Mouse (Mus musculus): ENCODE measurements around the gene Sppl2c. TPM values are rescaled to one million over a fixed set of nuclear protein-coding genes. Genes with fewer than 3 reads are reported as not detected.

Sppl2c gene
- total RNA-seq (2021): not detected

DNA sequence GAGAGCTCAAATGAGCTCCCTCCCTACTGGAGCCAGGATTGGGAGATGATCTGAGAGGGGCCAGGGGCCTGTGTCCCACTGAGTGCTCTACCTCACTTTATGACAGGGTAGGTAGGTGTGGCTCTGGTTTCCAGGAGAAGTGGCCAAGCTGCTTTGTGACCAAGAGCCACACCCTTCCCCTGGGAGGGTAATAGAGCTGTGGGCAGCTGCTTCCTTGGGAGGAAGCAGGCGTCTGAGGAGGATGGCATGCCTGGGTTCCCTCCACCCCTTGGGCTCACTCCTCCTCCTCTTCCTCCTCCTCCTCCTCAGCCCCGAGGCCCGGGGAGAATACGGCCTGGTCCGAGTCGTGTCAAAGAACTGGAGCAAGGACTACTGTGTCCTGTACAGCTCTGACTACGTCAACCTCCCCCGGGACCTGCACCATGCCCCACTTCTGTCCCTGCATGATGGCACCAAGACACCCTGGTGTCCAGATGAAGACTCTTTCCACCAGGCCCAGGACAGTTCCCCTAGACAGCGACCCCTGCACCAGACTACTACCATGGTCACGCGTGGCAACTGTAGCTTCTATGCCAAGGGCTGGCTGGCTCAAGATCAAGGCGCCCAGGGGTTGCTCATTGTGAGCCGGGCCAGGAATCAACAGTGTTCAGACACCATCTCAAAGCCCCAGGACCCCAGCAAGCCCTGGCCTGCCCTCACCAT, at the start of gene Sppl2c:
TSS of gene Sppl2c (plus strand) at position 193 of the 702 bp plus-strand sequence.
- no peak for DNase-seq

DNA sequence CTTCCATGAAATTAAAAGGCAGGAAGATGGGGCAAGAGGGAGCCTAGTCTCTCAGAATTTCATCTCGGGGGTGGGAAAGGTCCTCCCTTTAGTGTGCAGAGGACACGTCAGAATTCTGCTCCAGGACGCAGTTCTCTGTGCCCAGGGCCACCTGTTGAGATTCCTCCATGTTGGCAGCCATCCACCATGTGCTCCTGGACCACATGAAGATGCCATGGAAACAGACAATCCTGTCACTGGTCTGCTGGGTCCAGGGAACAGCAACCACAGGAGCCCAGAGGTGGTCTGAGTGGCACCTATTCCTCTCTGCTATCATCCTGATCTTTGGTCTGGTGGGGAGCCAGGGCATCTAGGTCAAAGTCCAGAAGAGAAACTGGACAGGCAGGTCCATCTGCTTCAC, 47.2 kb upstream of the Sppl2c start:
- DNase-seq: no peak

- DNase-seq: no peak
Observed at GRCm38 (mm10) chr11:104144930-104145329, 41.2 kb upstream of the Sppl2c start.

DNA sequence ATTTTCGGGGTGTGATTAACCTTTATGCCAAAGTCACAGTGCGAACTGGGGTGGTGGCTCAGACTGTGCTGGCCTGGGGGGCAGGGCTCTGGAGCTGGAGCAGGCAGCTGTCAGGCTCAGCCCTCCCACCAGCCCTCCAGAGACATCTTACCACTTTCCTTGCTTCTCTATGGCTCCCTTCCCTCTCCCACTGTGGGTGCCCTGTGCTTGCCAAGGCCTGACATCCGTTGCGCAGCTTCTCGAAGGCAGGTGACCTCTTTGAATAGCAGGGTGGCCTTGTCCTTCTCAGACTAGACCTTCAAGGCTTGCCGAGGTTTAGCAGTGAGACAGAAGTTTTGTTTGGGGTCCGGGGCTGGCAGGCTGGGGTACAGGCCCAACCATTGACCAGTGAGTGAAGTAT, 37.3 kb upstream of the Sppl2c start:
- DNase-seq: no peak

- DNase-seq: no peak
Observed at GRCm38 (mm10) chr11:104150911-104151310, 35.2 kb upstream of the Sppl2c start.

GRCm38 (mm10) chr11:104154332-104154731, 31.8 kb upstream of the Sppl2c start:
- DNase-seq: no peak

- no peak for DNase-seq
Observed at GRCm38 (mm10) chr11:104154820-104155635, 31.1 kb upstream of the Sppl2c start.

- DNase-seq: no peak
Observed at GRCm38 (mm10) chr11:104155899-104156298, 30.2 kb upstream of the Sppl2c start.

DNA sequence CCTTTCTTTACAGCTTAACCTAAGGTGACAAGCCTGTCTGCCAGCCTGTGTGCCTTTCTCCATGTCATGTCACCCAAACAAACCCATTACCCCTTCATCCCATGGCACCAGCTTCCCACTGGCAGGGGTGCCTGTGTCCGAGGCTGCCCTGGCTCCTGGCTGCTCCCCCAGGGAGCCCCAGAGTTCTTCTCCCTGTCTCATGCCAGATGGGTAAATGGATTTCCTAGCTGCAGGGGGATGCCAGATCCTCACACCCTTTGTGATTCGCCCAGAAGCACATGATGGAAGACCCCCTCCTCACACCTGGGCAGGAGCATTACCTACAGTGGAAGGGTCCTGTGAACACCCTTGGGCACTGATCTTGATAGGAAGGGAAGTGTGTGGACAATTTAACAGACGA, 29.7 kb upstream of the Sppl2c start:
- no peak for DNase-seq

DNA sequence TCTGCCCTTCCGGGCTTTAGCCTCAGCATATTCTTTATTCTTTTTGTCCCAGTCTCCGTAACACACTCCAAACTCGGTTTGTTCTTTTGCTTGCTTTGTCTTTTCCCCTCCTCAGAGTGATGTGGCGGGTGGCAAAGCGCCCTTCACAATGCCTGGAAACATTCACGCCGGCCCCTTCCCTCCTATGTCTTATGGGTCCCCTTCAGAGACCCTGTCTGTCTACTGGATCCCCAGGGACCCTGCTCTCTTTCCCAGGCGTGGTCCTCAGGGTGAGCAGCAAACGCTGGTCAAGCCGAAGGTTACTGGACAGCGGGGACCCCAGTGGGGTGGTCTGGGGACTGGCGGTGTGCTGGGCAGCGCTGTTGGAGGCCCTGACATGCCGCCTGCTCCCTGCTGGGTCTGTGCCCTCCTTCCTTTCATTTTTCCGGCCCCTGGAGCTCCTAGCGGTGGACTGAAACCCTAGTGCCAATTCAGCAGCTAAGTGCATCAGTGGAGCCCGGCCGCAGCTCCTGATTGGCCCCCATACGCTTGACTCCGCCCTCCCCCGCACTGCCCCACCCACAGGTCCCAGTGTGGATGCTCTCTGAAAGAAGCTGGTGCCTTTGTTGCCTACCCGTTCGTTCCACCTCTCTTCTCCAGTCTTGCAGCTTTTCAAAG, 28.4 kb upstream of the Sppl2c start:
- DNase-seq: peak; percentile 79 to 82

DNA sequence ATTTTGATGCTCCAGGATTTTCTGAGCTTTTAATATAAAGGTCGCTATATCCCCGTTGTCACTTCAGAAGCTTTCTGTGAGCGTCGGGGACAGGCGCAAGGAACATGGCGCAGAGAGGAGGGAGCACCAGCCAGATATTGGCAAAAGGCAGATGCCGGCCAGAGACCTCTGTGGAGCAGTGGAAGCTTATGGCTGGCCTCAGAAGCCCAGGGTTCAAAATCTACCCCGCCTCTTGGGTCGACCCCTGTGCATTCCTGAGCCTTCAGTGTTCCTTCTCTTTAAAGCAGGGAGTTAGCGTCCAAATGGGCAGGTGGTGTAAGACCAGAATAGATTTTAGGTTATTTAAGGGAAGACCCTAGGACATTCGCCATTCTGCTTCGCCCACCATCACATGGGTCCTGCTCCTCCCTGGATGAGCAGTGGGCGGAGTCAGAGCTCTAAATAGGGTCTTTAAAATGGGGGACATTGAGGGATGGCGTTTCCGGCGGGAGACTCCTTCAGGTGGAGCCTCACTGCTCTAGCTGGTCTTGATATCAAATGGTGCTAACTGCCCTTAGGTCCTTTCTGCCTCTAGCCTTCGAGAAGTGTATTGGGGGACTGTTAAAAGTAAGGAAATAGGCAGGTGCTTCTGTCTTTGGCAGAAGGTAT, 27.7 kb upstream of the Sppl2c start:
- DNase-seq: no peak

DNA sequence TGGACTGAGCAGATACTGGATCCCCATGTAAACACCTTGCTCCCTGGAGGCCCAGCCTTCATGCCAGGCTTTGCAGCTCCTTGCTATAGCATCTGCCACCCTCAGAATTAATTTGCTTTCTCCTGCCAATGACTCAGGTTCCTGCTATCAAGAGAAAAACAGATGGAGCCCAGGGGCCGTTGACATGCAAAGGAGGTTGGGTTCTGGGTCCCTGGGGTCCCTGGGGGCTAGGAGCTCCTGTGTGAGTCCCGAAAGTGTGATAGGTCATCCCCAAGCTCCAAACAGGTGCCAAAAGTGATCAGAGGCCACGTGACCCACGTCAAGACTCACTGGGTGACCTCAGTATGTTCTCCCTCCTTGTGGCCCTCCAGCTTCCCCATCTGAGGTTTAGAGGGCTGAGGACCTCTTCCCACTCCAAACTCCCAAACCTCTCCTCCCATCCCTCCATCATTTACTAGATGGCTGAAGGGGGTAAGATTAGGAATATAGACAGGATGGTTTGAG, 26.3 kb upstream of the Sppl2c start:
- DNase-seq: no peak

DNA sequence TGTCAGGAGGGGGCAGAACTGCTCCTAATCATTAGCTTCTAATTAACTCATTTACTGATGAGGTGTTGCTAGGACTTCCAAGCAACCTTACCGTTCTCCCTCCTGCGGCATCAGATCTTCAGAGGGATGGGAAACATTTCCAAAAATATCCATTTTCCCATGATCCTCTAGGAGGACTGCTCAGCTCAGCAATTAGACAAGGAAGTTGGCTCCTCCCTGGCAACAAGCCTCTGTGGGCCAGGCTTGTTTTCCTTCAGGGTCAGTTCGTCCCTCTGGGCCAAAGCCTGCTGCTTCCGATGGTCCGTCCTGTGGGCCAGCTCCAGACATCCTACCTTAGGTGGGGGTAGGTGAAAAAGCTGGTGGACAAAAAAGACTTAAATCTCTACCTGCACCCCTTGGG, 25.0 kb upstream of the Sppl2c start:
- DNase-seq: no peak

DNA sequence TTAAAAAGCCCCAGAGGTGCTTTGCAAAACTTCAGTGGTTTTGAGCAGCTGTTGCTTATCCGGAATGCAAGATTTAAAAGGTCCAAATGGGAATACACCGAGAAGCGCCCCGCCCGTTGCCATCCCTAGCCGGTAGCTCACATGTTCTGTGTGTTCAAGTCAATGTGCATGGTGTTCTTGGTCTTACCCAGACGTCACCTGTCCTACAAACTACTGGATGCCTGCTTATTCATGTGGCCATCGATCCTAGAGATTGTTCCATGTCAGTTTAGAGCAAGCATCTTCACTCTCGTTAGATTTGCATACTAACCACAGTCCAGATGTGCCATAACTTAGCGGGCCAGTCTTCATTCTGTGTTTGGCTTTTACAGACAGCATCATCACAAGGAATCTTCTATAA, 21.9 kb upstream of the Sppl2c start:
- DNase-seq: no peak

GRCm38 (mm10) chr11:104171281-104171781, 14.8 kb upstream of the Sppl2c start:
- peak; percentile 72 to 75 for DNase-seq

DNA sequence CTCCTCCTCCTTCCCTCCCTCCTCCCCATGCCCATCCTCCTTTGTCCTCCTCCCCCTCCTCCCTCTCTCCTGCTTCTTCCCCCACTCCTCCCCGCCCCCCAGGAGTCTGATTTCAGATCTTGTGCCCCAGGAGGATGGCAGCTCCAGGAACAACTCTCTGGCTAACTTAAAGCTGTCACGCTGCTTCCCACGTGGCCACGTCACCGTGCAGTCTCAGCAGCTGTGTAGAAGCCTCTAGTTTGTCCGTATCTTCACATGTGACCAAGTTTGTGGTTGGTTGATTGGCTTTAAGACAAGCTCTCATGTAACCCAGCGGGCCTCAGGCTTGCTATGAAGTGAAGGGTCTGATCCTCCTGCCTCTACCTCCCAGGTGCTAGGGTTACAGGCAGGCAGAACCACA, 7.2 kb upstream of the Sppl2c start:
- no peak for DNase-seq

DNA sequence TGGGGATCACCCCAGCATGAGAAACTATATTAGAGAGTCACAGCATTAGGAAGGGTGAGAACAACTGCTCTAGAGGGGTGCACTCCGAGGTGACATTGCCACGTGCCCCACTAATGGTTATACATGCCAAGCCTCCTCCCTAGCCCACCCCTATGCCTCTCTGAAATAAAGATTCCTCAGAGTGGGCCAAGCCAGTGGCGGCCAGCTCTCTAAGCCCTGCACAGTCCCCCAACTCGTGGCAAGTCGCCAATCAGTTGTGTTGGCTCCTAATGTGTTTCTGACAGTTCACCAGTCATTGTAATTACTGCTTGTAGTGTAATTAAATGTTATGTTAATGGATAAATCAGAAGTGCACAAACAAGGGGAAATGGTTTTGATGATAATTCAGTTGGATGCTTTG, 6.3 kb upstream of the Sppl2c start:
- no peak for DNase-seq

DNA sequence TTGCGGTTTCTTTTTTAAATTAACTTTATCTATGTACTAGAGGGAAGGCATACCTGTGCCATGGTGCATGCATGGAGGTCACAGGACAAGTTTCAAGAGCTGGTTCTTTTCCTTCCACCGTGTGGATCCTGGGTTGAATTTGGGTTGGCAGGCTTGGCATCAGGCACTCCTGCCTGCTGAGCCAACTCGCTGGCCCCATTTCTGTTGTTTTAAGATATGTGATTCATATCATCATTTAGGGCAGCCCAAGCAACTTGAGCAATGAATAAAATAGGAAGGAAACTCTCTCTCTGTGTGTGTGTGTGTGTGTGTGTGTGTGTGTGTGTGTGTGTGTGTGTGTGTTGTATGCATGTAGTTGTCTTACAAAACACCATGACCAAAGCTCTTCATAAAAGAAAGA, 4.0 kb upstream of the Sppl2c start:
- no peak for DNase-seq

DNA sequence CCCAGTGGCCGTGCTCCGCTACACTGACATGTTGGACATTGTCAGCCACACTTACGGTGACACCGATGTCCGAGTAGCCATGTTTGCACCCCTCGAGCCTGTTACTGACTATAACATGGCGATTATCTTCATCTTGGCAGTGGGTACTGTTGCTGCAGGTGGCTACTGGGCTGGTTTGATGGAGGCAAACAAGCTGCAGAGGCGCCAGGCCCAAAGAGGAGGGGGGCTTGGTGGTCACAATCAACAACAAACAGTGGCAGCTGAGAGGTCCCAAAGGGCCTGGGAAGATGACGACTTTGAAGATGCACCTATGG, 667 bp downstream of the Sppl2c start:
- no peak for DNase-seq

- DNase-seq: no peak
Observed at GRCm38 (mm10) chr11:104187766-104188165, 1.6 kb downstream of the Sppl2c start.

GRCm38 (mm10) chr11:104190008-104190407, 3.9 kb downstream of the Sppl2c start:
- DNase-seq: no peak

DNA sequence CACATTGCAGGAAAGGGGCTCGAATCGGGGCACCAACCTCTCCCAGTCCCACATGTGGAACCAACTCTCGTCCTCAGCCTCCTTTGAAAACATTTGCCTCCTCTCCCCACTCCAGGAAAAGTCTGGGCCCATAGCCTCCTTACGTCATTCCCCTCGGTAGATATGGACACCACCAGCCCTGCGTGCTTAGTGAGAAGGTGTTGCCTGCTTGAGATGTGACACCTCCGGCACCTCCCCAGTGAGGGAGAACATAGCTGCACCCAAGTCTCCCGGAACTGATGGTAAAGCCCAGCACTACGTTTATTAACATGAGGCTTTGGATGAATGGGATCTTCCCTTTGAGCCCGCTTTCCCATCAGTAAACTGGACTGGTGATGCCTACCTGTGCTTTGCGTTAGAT, 9.3 kb downstream of the Sppl2c start:
- DNase-seq: no peak

- DNase-seq: peak; percentile 78 to 87
Observed at GRCm38 (mm10) chr11:104195791-104196190, 9.7 kb downstream of the Sppl2c start.

Measured in layer of hippocampus, postnatal 36 days (tissue).